Mouse (Mus musculus) cerebellum, adult 2 months (tissue): ENCODE measurements around the gene Rbm38. TPM values are rescaled to one million over a fixed set of nuclear protein-coding genes. Genes with fewer than 3 reads are reported as not detected.

Experiments used
- DNase-seq, 2 experiments: peaks; one replicate each; pipeline ENCODE4 v3.0.0; 2021
- H3K27ac ChIP-seq: fragments of 200-500 bp; 2 replicates; pipeline ENCODE4 v1.5.1; 2012; ENCODE audit warnings: low read length, control low read depth, inconsistent platforms; ENCODE audit not compliant: insufficient read depth
- H3K27me3 ChIP-seq: fragments of 200-500 bp; 2 replicates; pipeline ENCODE4 v1.6.1; 2012; ENCODE audit warnings: inconsistent platforms, mild to moderate bottlenecking, low read length, moderate library complexity; ENCODE audit not compliant: control insufficient read depth, insufficient read depth
- H3K4me1 ChIP-seq: fragments of 200-500 bp; 2 replicates; pipeline ENCODE4 v1.6.1; 2011; ENCODE audit warnings: low read length; ENCODE audit not compliant: control insufficient read depth, insufficient read depth
- H3K4me3 ChIP-seq: fragments of 200-500 bp; replicated peaks from 2 replicates; pipeline ENCODE3; 2011; ENCODE audit warnings: mild to moderate bottlenecking, low read depth, low read length, control low read depth; ENCODE audit not compliant: insufficient read depth
- CTCF ChIP-seq: fragments of 200-500 bp; IDR thresholded peaks from 2 replicates; pipeline ENCODE4 v1.5.1; 2011; ENCODE audit warnings: low read depth, mild to moderate bottlenecking, control low read depth, low read length, moderate library complexity, borderline replicate concordance; ENCODE audit not compliant: insufficient read depth
- POLR2A ChIP-seq: fragments of 200-500 bp; IDR thresholded peaks from 2 replicates; pipeline ENCODE4 v1.6.1; 2011; ENCODE audit warnings: low read length, control low read depth, borderline replicate concordance; ENCODE audit not compliant: insufficient read depth
- WGBS: fragments of 180-500 bp; shearing (Covaris S2); methylation state at CpG from one replicate; pipeline ENCODE4 v1.1.7; 2018; 5-methylcytosine and 5-hydroxymethylcytosine counted together
- polyA plus RNA-seq: library from polyadenylated mRNA; depleted of rRNA; stranded (reverse); fragments of >200 nt; gene quantifications from 2 replicates; pipeline ENCODE4 v1.2.3, GENCODE M21; 2012

Gene Rbm38
- polyA plus RNA-seq, 1 experiment = 9.0 TPM

DNA sequence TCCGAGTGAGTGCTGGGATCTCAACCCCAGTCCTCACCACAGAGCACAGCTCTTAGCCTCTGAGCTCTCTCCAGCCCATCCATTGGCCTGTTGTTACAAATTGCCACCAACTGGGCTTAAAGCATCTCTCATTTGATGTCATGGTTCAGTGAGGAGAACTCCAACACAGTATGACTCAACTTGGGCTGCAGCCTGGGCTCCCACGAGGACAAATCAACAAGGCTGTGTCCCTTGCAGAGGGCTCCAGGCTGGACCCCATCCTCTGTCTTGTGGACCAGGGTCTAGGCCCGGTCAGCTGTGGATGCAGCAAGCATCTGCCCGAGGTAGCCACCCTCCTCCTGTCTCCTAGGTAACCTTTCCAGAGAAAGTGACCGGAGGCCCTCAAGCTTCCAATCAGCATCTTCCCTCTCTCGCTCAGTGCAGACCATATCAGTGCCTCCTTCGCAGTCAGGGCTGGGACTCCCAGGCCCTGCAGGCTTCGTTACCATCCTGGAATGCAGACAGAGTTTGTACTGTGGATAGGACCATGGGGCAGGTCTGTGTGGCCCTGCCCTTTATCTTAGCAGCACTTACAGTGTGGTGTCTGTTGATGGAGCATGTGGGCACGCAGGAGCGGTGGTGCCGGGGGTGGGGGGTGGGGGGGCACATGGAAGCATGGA is 22.3 kb downstream of the Rbm38 start:
- TF ChIP-seq CTCF = no peak
- TF ChIP-seq POLR2A = no peak
- 59% methylated on average over 11 of the region's 11 CpGs for WGBS
- H3K27ac ChIP-seq = no peak overlapping the region
- no peak overlapping the region for H3K4me3 ChIP-seq
- no peak for DNase-seq
- no peaks in the 10 kb centered on the region for H3K4me1 ChIP-seq
- no peaks in the 10 kb centered on the region for H3K27me3 ChIP-seq

DNA sequence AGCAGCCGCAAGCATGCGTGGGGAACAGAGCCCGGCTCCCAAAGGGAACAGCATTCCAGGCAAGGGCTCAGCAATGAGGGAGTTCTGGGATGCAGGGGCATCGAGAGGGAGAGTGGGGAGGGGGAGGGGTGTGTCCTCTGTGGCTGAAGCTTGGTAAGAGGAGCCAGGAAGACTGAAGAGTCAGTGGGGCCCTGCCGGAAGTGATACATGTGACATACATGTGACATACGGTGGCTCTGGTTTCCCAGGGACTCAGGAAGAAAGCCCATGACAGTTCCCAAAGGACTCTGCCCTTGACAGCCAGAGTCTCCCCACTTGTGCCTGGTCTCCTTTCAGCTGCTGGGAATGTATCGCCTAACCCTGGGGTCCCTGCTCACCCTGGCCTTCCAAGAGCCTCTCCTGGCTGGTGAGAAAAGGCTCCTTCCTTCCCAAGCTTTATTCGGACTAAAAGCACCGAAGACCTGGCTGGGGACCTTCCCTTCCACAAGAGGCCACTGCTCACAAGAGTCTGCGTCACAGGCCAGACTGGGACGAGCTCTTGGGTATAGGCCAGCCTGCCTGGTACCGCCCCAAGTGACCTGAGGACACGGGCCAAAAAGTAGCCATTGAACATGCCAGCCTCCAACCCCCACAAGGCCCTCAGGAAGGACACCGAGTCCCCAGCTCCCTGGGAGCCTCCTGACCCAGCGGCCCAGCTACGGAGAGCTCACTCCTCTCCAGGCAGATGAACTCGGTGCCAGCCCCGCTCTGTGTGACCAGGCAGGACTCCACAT is 24.1 kb downstream of the Rbm38 start:
- H3K4me3 ChIP-seq = no peak overlapping the region
- no peak for TF ChIP-seq CTCF
- no peak for TF ChIP-seq POLR2A
- WGBS = 53% methylated on average over 18 of the region's 18 CpGs
- H3K27me3 ChIP-seq = no peaks in the 10 kb centered on the region
- DNase-seq = no peak
- no peak overlapping the region for H3K27ac ChIP-seq
- no peaks in the 10 kb centered on the region for H3K4me1 ChIP-seq

DNA sequence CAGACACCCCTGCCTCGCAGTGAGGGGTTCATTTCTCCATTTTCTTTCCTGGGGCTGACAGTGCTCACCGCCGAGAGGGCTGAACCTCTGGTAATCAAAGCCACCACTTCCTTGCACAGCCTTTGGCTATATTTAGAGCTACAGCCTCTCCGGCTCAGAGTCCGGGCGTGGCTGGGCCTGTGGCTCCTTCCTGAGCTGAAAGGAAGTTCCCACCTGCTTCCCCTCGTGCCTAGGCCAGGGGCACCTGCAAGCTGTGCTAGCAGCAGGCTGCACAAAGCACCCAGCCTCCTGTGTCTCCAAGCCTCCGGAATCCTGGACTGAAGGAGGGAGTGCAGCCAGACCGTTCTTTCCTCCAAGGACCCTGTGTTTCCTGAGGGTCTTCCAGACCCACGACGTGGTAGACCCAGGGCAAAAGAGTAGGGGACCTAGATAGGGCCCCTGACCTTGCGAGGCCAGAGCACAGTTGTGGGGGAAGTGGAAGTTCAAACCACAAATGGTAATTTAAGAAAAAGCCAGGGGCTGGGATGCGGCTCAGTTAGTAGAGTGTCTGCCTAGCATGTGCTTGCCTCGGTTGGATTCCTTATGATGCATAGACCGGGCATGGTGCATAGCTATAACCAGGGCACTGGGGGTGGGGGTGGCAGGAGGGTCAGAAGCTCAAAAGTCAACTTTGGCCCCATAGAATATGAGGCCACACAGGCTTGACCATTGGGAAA is 26.4 kb downstream of the Rbm38 start:
- 77% methylated on average over 15 of the region's 15 CpGs for WGBS
- Histone ChIP-seq H3K4me1 (no peaks in the 10 kb centered on the region), H3K4me3 (no peak overlapping the region), H3K27ac (no peak overlapping the region), H3K27me3 (no peaks in the 10 kb centered on the region)
- no peak for TF ChIP-seq CTCF
- no peak for DNase-seq

DNA sequence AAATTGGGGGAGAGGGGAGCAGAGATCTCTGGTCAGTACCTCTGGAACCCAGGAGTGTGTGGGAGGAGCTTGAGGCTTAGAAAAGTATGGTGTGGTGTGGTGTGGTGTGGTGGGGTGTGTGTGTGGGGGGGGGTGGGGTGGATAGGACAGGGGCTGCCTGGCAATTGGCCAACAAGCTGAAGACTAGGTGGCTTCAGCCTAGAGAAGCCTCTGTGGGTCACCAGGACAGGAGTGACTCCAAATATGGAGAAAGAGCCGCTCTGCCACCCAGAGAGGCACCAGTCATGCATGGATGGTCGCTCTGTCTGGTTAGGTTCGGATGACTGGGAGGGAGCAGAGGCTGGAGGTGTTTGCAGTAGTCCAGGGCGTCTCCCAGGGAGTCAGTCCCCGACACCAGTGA is 27.2 kb downstream of the Rbm38 start:
- 26% methylated on average over 5 of the region's 5 CpGs for WGBS
- DNase-seq = no peak
- no peaks in the 10 kb centered on the region for H3K4me1 ChIP-seq
- no peaks in the 10 kb centered on the region for H3K27me3 ChIP-seq
- H3K27ac ChIP-seq = no peak overlapping the region
- no peak for TF ChIP-seq POLR2A
- no peak for TF ChIP-seq CTCF
- H3K4me3 ChIP-seq = no peak overlapping the region

DNA sequence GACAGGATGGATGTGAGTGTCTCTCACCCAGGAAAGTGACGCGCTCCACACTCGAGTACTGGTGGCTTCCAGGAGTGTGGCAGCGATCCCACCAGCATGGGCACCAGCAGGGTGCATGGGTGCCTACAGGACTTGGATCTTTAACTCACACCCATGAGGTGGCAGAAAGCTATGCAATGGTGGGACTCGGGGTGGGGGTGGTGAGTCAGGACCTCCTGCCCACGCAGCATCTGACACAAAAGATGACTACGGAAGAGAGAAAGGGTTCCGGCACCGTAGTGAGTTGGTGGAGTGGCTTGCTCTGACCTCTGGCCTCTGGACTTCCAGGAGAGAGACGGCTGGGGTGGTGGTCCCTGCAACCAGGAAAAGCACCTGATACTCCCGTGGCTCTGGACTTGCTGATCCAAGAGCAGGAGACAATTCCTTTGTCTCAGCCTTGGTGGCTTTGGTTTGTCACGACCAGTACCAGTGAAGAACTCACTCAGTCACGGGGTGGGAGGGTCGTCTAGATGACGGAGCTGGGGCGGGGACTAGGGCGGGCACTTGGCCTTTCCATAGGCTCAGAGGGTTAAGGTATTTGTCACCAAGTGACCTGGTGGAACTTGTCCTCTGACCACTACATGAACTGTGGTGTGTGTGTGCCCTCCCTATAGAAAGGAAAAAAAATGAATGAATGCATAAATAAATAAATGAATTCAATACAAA is 27.9 kb downstream of the Rbm38 start:
- TF ChIP-seq POLR2A (no peak), CTCF (no peak)
- H3K4me3 ChIP-seq = no peak overlapping the region
- no peak for DNase-seq
- no peaks in the 10 kb centered on the region for H3K4me1 ChIP-seq
- WGBS = 46% methylated on average over 17 of the region's 17 CpGs
- H3K27ac ChIP-seq = no peak overlapping the region
- H3K27me3 ChIP-seq = no peaks in the 10 kb centered on the region

DNA sequence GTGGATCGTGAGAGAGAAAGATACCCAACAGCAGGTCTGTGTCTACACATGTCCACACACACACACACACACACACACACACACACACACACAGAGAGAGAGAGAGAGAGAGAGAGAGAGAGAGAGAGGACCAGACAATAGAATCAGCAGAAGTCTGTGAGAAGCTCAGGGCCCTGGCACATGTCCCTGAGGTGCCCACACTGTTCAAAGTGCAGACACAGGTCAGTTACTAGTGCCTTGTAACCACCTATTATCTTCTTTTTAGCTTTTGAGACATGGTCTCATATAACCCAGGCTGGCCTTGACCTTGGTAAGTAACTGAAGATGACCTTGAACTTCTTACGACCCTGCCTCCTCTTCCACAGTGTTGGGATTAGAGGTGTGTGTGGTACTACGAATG is 28.9 kb downstream of the Rbm38 start:
- H3K27me3 ChIP-seq = no peaks in the 10 kb centered on the region
- H3K4me1 ChIP-seq = no peaks in the 10 kb centered on the region
- WGBS = 89% methylated on average over 3 of the region's 3 CpGs
- no peak overlapping the region for H3K27ac ChIP-seq
- H3K4me3 ChIP-seq = no peak overlapping the region
- TF ChIP-seq POLR2A (no peak), CTCF (no peak)
- DNase-seq = no peak

DNA sequence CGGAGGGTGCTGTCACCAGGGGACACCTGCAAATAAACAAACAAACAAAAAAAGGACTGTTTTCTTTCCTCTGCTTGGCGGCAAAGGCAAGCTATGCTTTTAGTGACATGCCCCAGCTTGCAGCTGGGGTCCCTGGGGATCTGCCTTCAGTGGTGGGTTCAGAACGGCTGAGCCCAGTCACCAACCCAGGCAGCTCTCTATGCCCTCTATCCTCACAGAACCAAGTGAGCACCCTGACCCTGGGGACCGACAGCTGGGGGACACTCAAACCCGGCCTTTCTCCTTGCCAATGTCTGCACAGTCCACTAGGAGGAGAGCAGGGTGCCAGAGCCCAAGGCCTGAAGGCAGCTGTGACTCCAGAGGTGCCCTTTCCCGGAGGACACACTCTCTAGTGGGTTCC is 29.5 kb downstream of the Rbm38 start:
- no peak for DNase-seq
- TF ChIP-seq CTCF = no peak
- no peak for TF ChIP-seq POLR2A
- H3K27ac ChIP-seq = no peak overlapping the region
- no peaks in the 10 kb centered on the region for H3K27me3 ChIP-seq
- no peaks in the 10 kb centered on the region for H3K4me1 ChIP-seq
- WGBS = 58% methylated on average over 6 of the region's 6 CpGs
- H3K4me3 ChIP-seq = no peak overlapping the region
